Mouse (Mus musculus): ENCODE measurements at regions not wholly inside any gene's neighbourhood (a gene's known extent, or its start where the extent isn't known, plus 50 kb on each side); places are given as distances from the start of the nearest gene placed in this dataset.

DNA sequence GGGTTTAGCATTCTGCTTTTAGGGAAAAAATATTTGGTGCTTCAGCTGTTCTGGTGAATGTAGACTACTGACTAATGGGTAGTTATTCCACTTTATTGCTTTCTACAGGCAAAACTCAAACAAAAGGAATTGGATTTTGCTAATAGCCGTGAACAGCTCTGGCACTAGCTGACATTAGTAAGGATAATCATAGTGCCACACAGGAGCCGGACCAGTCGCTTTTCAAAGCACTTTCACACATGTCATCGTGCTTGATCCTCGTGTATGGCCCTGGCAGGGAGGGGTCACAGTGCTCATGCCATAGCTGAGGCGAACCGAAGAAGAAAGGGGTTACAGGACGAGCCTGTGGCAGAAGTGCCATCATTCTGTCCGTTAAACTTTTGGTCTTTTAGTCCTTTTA, 153.2 kb upstream of the Atp5g3 start:
- H3K27ac ChIP-seq (ENCODE audit: low read length): no peak overlapping the region
- H3K27me3 ChIP-seq (ENCODE audit: control insufficient read depth, insufficient read depth, low read depth, low read length): peaks cover 2% of the 10 kb centered on the region; the same call in 1 of the 2 replicates
- H3K9me3 ChIP-seq (ENCODE audit: control insufficient read depth, low read length): no peaks in the 10 kb centered on the region
- 78% methylated on average over 9 of the region's 9 CpGs for WGBS
- no peak for ATAC-seq (ENCODE audit: low read depth)
- H3K36me3 ChIP-seq (ENCODE audit: control insufficient read depth, insufficient read depth, low read length): no peaks in the 10 kb centered on the region
- no peak overlapping the region for H3K4me3 ChIP-seq (ENCODE audit: low read length)
- no peak overlapping the region for H3K9ac ChIP-seq (ENCODE audit: low read length)
- H3K4me2 ChIP-seq (ENCODE audit: low read depth, low read length): no peak overlapping the region
- no peaks in the 10 kb centered on the region for H3K4me1 ChIP-seq (replicated peaks; ENCODE audit: control insufficient read depth, insufficient read depth, low read length)

- no peak overlapping the region for H3K9ac ChIP-seq (ENCODE audit: low read length)
- H3K4me2 ChIP-seq (ENCODE audit: low read depth, low read length): no peak overlapping the region
- H3K27ac ChIP-seq (ENCODE audit: low read length): no peak overlapping the region
- H3K27me3 ChIP-seq (ENCODE audit: control insufficient read depth, insufficient read depth, low read depth, low read length): peaks cover 2% of the 10 kb centered on the region; the same call in 1 of the 2 replicates
- H3K4me1 ChIP-seq (replicated peaks; ENCODE audit: control insufficient read depth, insufficient read depth, low read length): no peaks in the 10 kb centered on the region
- H3K9me3 ChIP-seq (ENCODE audit: control insufficient read depth, low read length): no peaks in the 10 kb centered on the region
- no peak for ATAC-seq (ENCODE audit: low read depth)
- WGBS: 64% methylated on average over 15 of the region's 15 CpGs
- no peaks in the 10 kb centered on the region for H3K36me3 ChIP-seq (ENCODE audit: control insufficient read depth, insufficient read depth, low read length)
- H3K4me3 ChIP-seq (ENCODE audit: low read length): no peak overlapping the region
Observed at GRCm38 (mm10) chr2:74063777-74064176, 152.7 kb upstream of the Atp5g3 start.

GRCm38 (mm10) chr2:74063302-74063701, 152.2 kb upstream of the Atp5g3 start:
- Histone ChIP-seq H3K9me3 (ENCODE audit: control insufficient read depth, low read length) (no peaks in the 10 kb centered on the region), H3K4me2 (ENCODE audit: low read depth, low read length) (no peak overlapping the region), H3K36me3 (ENCODE audit: control insufficient read depth, insufficient read depth, low read length) (no peaks in the 10 kb centered on the region), H3K4me3 (ENCODE audit: low read length) (no peak overlapping the region), H3K27ac (ENCODE audit: low read length) (no peak overlapping the region), H3K27me3 (ENCODE audit: control insufficient read depth, insufficient read depth, low read depth, low read length) (peaks cover 2% of the 10 kb centered on the region; the same call in 1 of the 2 replicates), H3K4me1 (replicated peaks; ENCODE audit: control insufficient read depth, insufficient read depth, low read length) (no peaks in the 10 kb centered on the region), H3K9ac (ENCODE audit: low read length) (no peak overlapping the region)
- ATAC-seq (ENCODE audit: low read depth): no peak
- WGBS: 45% methylated on average over 4 of the region's 4 CpGs

DNA sequence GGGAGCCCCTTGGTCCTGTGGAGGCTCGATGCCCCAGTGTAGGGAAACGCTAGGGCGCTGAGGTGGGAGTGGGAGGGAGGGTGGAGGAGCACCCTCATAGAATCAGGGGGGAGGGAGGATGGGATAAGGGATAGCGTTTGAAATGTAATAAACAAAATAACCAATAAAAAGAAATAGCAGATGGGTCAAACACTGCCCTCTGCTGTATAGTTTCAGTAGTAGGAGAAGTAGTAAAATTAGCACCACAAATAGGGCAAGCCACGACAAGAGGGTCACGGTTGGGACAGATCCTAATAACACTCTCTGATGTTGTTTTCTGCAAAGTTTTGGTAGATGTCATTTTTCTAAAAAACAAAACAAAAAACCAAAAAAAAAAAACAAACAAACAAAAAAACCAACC, 131.3 kb upstream of the Atp5g3 start:
- Histone ChIP-seq H3K4me2 (ENCODE audit: low read depth, low read length) (no peak overlapping the region), H3K4me1 (replicated peaks; ENCODE audit: control insufficient read depth, insufficient read depth, low read length) (0 out of 2 replicates have a peak, but pooled peaks cover 2% of the 10 kb centered on the region), H3K9ac (ENCODE audit: low read length) (no peak overlapping the region), H3K9me3 (ENCODE audit: control insufficient read depth, low read length) (no peaks in the 10 kb centered on the region), H3K27me3 (ENCODE audit: control insufficient read depth, insufficient read depth, low read depth, low read length) (no peaks in the 10 kb centered on the region; the same call in 1 of the 2 replicates), H3K4me3 (ENCODE audit: low read length) (no peak overlapping the region), H3K36me3 (ENCODE audit: control insufficient read depth, insufficient read depth, low read length) (no peaks in the 10 kb centered on the region), H3K27ac (ENCODE audit: low read length) (no peak overlapping the region)
- 68% methylated on average over 6 of the region's 6 CpGs for WGBS
- ATAC-seq (ENCODE audit: low read depth): no peak

- WGBS: 23% methylated on average over 6 of the region's 6 CpGs
- peak; percentile 66; the same call in 1 of the 2 replicates for ATAC-seq (ENCODE audit: low read depth)
- H3K27ac ChIP-seq (ENCODE audit: low read length): no peak overlapping the region
- no peaks in the 10 kb centered on the region for H3K9me3 ChIP-seq (ENCODE audit: control insufficient read depth, low read length)
- no peak overlapping the region for H3K9ac ChIP-seq (ENCODE audit: low read length)
- 0 out of 2 replicates have a peak, but pooled peaks cover 2% of the 10 kb centered on the region for H3K4me1 ChIP-seq (replicated peaks; ENCODE audit: control insufficient read depth, insufficient read depth, low read length)
- H3K27me3 ChIP-seq (ENCODE audit: control insufficient read depth, insufficient read depth, low read depth, low read length): no peaks in the 10 kb centered on the region; the same call in 1 of the 2 replicates
- no peak overlapping the region for H3K4me2 ChIP-seq (ENCODE audit: low read depth, low read length)
- no peaks in the 10 kb centered on the region for H3K36me3 ChIP-seq (ENCODE audit: control insufficient read depth, insufficient read depth, low read length)
- H3K4me3 ChIP-seq (ENCODE audit: low read length): no peak overlapping the region
Observed at GRCm38 (mm10) chr2:74039580-74039979, 128.5 kb upstream of the Atp5g3 start.

DNA sequence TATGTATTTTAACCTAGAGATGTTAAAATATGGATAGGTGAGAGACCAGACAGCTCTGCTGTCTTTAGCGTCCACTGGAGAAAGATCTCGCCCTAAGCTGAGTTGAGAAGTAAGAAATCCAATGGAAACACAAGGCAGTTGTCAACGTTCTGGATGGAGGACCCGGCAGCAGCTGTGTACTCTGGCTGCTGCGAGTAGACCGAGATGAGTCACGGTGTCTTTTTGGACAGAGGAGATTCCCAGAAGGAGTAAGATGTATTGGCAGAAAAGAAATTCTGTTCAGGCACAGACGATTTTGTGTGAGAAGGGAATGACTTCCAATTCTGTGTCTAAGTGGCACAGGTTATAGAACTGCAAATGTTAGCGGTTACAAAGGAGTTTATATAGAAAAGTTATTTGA, 124.9 kb upstream of the Atp5g3 start:
- no peak overlapping the region for H3K9ac ChIP-seq (ENCODE audit: low read length)
- peaks cover 10% of the 10 kb centered on the region for H3K4me1 ChIP-seq (replicated peaks; ENCODE audit: control insufficient read depth, insufficient read depth, low read length)
- 82% methylated on average over 9 of the region's 9 CpGs for WGBS
- no peak overlapping the region for H3K4me2 ChIP-seq (ENCODE audit: low read depth, low read length)
- no peaks in the 10 kb centered on the region for H3K36me3 ChIP-seq (ENCODE audit: control insufficient read depth, insufficient read depth, low read length)
- H3K4me3 ChIP-seq (ENCODE audit: low read length): no peak overlapping the region
- ATAC-seq (ENCODE audit: low read depth): no peak
- H3K27me3 ChIP-seq (ENCODE audit: control insufficient read depth, insufficient read depth, low read depth, low read length): no peaks in the 10 kb centered on the region; the same call in 1 of the 2 replicates
- H3K27ac ChIP-seq (ENCODE audit: low read length): no peak overlapping the region
- H3K9me3 ChIP-seq (ENCODE audit: control insufficient read depth, low read length): no peaks in the 10 kb centered on the region

- Histone ChIP-seq H3K27ac (ENCODE audit: low read length) (peak overlapping the region; percentile 30; the same call in 1 of the 2 replicates), H3K9ac (ENCODE audit: low read length) (no peak overlapping the region), H3K27me3 (ENCODE audit: control insufficient read depth, insufficient read depth, low read depth, low read length) (no peaks in the 10 kb centered on the region), H3K9me3 (ENCODE audit: control insufficient read depth, low read length) (no peaks in the 10 kb centered on the region), H3K36me3 (ENCODE audit: control insufficient read depth, insufficient read depth, low read length) (no peaks in the 10 kb centered on the region), H3K4me1 (replicated peaks; ENCODE audit: control insufficient read depth, insufficient read depth, low read length) (peaks cover 8% of the 10 kb centered on the region), H3K4me3 (ENCODE audit: low read length) (no peak overlapping the region), H3K4me2 (ENCODE audit: low read depth, low read length) (peak overlapping the region; percentile 25; the same call in 1 of the 2 replicates)
- ATAC-seq (ENCODE audit: low read depth): peak; percentile 91
- WGBS: 29% methylated on average over 11 of the region's 11 CpGs
Observed at GRCm38 (mm10) chr2:74032177-74033021, 121.3 kb upstream of the Atp5g3 start.

- Histone ChIP-seq H3K4me1 (replicated peaks; ENCODE audit: control insufficient read depth, insufficient read depth, low read length) (peaks cover 8% of the 10 kb centered on the region), H3K27ac (ENCODE audit: low read length) (no peak overlapping the region), H3K9me3 (ENCODE audit: control insufficient read depth, low read length) (no peaks in the 10 kb centered on the region), H3K27me3 (ENCODE audit: control insufficient read depth, insufficient read depth, low read depth, low read length) (no peaks in the 10 kb centered on the region), H3K4me2 (ENCODE audit: low read depth, low read length) (no peak overlapping the region), H3K4me3 (ENCODE audit: low read length) (no peak overlapping the region), H3K36me3 (ENCODE audit: control insufficient read depth, insufficient read depth, low read length) (no peaks in the 10 kb centered on the region), H3K9ac (ENCODE audit: low read length) (no peak overlapping the region)
- ATAC-seq (ENCODE audit: low read depth): no peak
- WGBS: 84% methylated on average over 9 of the region's 9 CpGs
Observed at GRCm38 (mm10) chr2:74029938-74030337, 118.8 kb upstream of the Atp5g3 start.

DNA sequence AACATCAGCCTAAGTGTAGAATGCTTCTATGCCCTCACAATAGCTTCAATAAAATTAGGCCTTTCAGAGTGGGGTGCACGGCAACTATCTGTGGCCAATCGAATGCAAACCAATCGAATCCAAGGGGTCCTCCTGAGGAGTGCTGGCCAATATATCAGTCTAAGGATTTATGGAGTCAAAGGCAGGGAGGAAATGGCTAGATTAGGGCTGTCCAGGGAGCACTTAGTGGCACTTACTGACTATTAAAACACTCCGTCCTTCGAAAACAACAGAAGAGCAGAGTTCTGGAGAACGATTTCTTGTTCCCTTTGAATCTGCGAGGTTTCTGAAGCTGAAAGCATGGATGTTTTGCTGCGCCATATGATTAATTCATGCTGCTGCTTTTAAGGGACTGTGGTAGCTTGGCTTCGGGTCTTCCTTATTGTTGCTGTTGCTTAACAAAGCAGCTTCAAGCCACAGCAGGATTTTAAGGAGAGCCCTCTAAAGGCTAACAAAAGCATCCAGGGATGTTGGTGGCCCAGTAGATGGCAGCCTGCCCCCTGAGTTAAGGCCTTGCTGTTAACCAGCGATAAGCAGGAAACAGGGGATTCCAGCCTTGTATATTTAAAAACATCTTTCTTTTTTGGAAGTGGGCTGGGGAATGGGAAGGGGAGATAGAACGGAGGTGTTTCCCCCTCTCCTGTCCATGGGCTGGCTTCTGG, 116.4 kb upstream of the Atp5g3 start:
- Histone ChIP-seq H3K27me3 (ENCODE audit: control insufficient read depth, insufficient read depth, low read depth, low read length) (no peaks in the 10 kb centered on the region), H3K4me3 (ENCODE audit: low read length) (no peak overlapping the region), H3K4me1 (replicated peaks; ENCODE audit: control insufficient read depth, insufficient read depth, low read length) (peaks cover 3% of the 10 kb centered on the region), H3K4me2 (ENCODE audit: low read depth, low read length) (no peak overlapping the region; the same call in 1 of the 2 replicates), H3K9me3 (ENCODE audit: control insufficient read depth, low read length) (no peaks in the 10 kb centered on the region), H3K36me3 (ENCODE audit: control insufficient read depth, insufficient read depth, low read length) (no peaks in the 10 kb centered on the region), H3K9ac (ENCODE audit: low read length) (no peak overlapping the region), H3K27ac (ENCODE audit: low read length) (no peak overlapping the region)
- 57% methylated on average over 11 of the region's 11 CpGs for WGBS
- ATAC-seq (ENCODE audit: low read depth): 0 out of 2 replicates have a peak, but pooled peaks have one; percentile 37
